Mouse (Mus musculus): ENCODE measurements at regions not wholly inside any gene's neighbourhood (a gene's known extent, or its start where the extent isn't known, plus 50 kb on each side); places are given as distances from the start of the nearest gene placed in this dataset.

DNA sequence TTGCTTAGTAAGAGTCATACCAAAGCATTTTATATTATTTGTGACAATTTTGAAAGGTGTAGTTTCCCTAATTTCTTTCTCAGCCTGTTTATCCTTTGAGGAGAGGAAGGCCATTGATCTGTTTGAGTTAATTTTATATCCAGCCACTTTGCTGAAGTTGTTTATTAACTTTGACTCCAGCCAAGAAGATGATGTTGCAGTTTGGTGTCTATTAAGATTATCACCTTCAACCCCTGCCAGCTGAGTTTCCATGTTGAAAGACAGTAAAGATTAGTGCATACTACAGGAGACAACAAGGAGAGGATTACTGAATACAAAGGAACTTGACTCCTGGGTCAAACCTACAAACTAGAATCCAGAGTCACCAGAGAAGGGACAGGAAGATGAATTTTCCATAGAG, 80.5 kb upstream of the 4933415F23Rik start:
- Histone ChIP-seq H3K4me1 (ENCODE audit: insufficient read depth, low read length) (no peaks in the 10 kb centered on the region), H3K4me3 (ENCODE audit: low read depth, low read length) (no peak overlapping the region), H3K9ac (replicated peaks; ENCODE audit: low read length, poor library complexity, severe bottlenecking) (no peak overlapping the region), H3K4me2 (ENCODE audit: low read depth, low read length, poor library complexity, severe bottlenecking) (no peak overlapping the region), H3K36me3 (ENCODE audit: insufficient read depth, low read length) (no peaks in the 10 kb centered on the region), H3K9me3 (ENCODE audit: low read length) (no peaks in the 10 kb centered on the region), H3K27me3 (ENCODE audit: insufficient read depth, low read length) (no peaks in the 10 kb centered on the region), H3K27ac (ENCODE audit: low read depth, low read length) (no peak overlapping the region)
- DNase-seq (ENCODE audit: low spot score) (no peak), ATAC-seq (ENCODE audit: low FRiP score) (no peak)
- TF ChIP-seq CTCF (IDR thresholded peaks at IDR 0.05): no peak

DNA sequence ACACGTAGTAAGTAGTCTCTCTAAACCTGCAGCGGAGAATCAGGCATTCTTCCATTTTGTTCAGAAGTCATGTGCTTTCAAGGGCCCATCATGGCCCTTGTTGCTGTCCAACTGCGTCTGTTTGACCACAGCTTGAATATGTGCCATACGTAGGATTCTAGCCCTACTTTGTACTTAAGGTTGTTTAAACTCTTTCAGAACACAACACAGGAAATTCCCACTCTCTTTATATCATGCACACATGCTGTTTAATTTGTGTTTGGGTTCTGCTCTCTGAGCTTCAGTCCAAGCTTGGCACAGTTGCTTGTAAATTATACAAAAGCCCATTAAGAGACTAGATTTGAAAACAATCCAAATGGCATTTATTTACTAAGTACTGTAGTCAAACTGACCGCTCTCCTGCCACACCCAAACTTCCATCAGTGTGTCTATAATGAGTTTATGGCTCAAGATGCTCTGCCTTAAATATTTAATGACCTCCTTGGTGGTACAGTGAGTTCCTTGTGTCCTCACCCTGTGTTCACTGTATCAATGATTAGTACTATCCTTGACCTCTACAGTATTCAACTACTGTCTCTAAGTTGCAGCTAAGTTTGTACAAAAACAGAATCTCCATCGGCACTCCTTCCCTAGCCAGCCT, 76.4 kb upstream of the 4933415F23Rik start:
- H3K27ac ChIP-seq (ENCODE audit: low read depth, low read length): no peak overlapping the region
- no peak for TF ChIP-seq CTCF (IDR thresholded peaks at IDR 0.05)
- 76% methylated on average over 6 of the region's 6 CpGs for WGBS
- H3K9me3 ChIP-seq (ENCODE audit: low read length): no peaks in the 10 kb centered on the region
- H3K9ac ChIP-seq (replicated peaks; ENCODE audit: low read length, poor library complexity, severe bottlenecking): no peak overlapping the region
- ATAC-seq (ENCODE audit: low FRiP score): no peak
- no peaks in the 10 kb centered on the region for H3K27me3 ChIP-seq (ENCODE audit: insufficient read depth, low read length)
- no peak for DNase-seq (ENCODE audit: low spot score)
- H3K36me3 ChIP-seq (ENCODE audit: insufficient read depth, low read length): no peaks in the 10 kb centered on the region
- no peaks in the 10 kb centered on the region for H3K4me1 ChIP-seq (ENCODE audit: insufficient read depth, low read length)
- no peak overlapping the region for H3K4me3 ChIP-seq (ENCODE audit: low read depth, low read length)
- H3K4me2 ChIP-seq (ENCODE audit: low read depth, low read length, poor library complexity, severe bottlenecking): no peak overlapping the region

DNA sequence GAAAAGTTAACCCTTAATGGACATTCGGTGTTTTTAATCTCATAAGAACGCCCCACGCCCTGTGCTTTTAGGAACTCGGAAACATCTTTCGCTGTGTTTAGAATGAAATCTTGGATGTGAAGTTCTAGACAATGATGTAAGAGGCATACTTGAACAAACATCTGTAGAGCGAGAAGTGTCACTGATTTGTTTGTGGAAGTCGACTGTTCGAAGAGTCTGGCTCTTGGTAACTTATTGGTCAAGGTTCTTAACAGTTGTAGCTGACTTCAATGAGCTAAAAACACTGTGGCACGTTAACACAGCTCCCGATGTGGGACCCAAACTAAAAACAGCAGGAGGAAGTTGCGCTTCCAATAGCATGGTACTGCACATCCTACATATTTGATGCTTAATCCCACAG, 72.0 kb upstream of the 4933415F23Rik start:
- H3K9ac ChIP-seq (replicated peaks; ENCODE audit: low read length, poor library complexity, severe bottlenecking): no peak overlapping the region
- no peak overlapping the region for H3K27ac ChIP-seq (ENCODE audit: low read depth, low read length)
- H3K36me3 ChIP-seq (ENCODE audit: insufficient read depth, low read length): no peaks in the 10 kb centered on the region
- H3K4me1 ChIP-seq (ENCODE audit: insufficient read depth, low read length): no peaks in the 10 kb centered on the region
- DNase-seq (ENCODE audit: low spot score) (no peak), ATAC-seq (ENCODE audit: low FRiP score) (no peak)
- H3K4me3 ChIP-seq (ENCODE audit: low read depth, low read length): no peak overlapping the region
- H3K9me3 ChIP-seq (ENCODE audit: low read length): no peaks in the 10 kb centered on the region
- WGBS: 88% methylated on average over 11 of the region's 11 CpGs
- no peaks in the 10 kb centered on the region for H3K27me3 ChIP-seq (ENCODE audit: insufficient read depth, low read length)
- no peak for TF ChIP-seq CTCF (IDR thresholded peaks at IDR 0.05)
- H3K4me2 ChIP-seq (ENCODE audit: low read depth, low read length, poor library complexity, severe bottlenecking): no peak overlapping the region

DNA sequence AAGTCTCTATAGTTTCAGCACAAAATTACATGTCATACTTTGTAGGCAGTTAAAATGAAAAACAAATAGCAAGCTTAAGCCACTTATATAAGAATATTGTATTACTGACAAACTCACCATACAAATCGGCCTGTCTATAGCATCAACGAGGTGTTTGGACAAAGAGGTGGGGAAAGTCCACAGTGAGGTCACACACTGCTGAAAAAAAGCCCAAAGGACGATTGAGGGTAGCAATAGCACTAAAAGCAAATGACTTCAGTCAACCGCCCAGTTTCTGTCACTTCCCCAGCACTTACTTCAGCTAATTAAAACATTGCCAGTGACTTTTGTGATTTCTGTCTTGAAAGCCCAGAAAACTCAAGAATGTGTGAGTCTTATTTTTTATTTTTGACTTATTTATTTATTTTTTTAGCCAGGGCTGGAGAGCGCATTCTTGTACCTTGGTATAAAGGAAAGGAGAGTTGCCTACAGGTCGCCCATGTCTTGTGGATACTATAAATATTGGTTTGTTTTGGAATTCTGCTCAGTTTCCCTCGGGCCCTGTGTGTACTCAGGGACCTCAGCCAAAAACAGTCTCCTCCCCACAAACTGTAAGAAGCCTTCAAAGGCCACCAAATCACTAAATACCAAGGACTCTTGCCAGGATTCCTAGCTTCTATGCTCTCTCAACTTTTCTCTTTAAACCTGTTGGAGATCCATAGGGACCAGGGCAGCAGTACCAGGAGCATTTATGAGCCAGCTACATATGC, 71.2 kb upstream of the 4933415F23Rik start:
- 68% methylated on average over 7 of the region's 7 CpGs for WGBS
- H3K4me3 ChIP-seq (ENCODE audit: low read depth, low read length): no peak overlapping the region

DNA sequence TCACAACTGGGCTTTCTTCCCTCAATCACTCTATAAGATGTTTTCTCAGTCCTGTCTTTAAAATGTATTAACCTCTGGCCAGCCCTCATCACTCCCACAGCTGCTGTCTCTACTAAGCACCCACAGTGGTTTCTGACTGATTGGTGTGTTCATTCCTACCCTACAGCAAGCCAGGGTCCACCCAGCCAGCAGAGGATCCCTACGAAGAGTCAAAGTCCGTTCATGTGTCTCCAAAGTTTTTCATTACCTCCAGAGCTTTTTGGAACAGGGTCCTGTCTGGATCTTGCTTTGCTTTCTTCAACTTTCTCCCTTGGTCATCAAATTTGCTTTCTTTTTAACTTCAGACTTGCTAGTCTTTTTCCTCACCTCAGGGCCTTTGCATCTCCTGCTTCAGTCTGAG, 69.3 kb upstream of the 4933415F23Rik start:
- Histone ChIP-seq H3K9ac (replicated peaks; ENCODE audit: low read length, poor library complexity, severe bottlenecking) (no peak overlapping the region), H3K4me2 (ENCODE audit: low read depth, low read length, poor library complexity, severe bottlenecking) (no peak overlapping the region), H3K4me3 (ENCODE audit: low read depth, low read length) (no peak overlapping the region), H3K27me3 (ENCODE audit: insufficient read depth, low read length) (no peaks in the 10 kb centered on the region), H3K27ac (ENCODE audit: low read depth, low read length) (no peak overlapping the region), H3K4me1 (ENCODE audit: insufficient read depth, low read length) (no peaks in the 10 kb centered on the region), H3K36me3 (ENCODE audit: insufficient read depth, low read length) (no peaks in the 10 kb centered on the region), H3K9me3 (ENCODE audit: low read length) (no peaks in the 10 kb centered on the region)
- TF ChIP-seq CTCF (IDR thresholded peaks at IDR 0.05): no peak
- WGBS: 100% methylated on average over 2 of the region's 2 CpGs
- ATAC-seq (ENCODE audit: low FRiP score) (no peak), DNase-seq (ENCODE audit: low spot score) (no peak)

More for the DNA sequence above, 71.2 kb upstream of the 4933415F23Rik start:
- H3K36me3 ChIP-seq (ENCODE audit: insufficient read depth, low read length): no peaks in the 10 kb centered on the region
- no peak overlapping the region for H3K4me2 ChIP-seq (ENCODE audit: low read depth, low read length, poor library complexity, severe bottlenecking)
- H3K27me3 ChIP-seq (ENCODE audit: insufficient read depth, low read length): no peaks in the 10 kb centered on the region
- no peaks in the 10 kb centered on the region for H3K9me3 ChIP-seq (ENCODE audit: low read length)
- no peak for TF ChIP-seq CTCF (IDR thresholded peaks at IDR 0.05)
- H3K27ac ChIP-seq (ENCODE audit: low read depth, low read length): no peak overlapping the region
- DNase-seq (ENCODE audit: low spot score): no peak
- no peak for ATAC-seq (ENCODE audit: low FRiP score)
- H3K9ac ChIP-seq (replicated peaks; ENCODE audit: low read length, poor library complexity, severe bottlenecking): no peak overlapping the region
- H3K4me1 ChIP-seq (ENCODE audit: insufficient read depth, low read length): no peaks in the 10 kb centered on the region

DNA sequence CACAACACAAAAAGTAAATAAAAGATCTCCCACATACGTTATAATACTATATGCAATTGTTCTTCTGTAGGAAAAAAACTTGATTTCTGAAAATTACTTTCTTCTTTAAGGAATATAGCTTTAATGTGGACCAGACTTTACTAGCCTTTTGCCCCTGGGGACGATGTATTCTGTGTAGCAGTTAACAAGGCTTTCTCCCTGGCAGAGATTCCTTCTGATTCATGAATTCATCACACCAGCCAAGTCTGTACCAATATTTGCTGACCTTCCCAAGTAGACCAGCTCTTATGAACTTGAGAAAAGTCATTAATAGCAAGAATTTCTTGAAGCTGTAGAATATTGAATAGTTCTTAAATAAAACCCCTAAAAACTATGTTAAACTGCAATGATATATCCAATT, 68.7 kb upstream of the 4933415F23Rik start:
- Histone ChIP-seq H3K27me3 (ENCODE audit: insufficient read depth, low read length) (no peaks in the 10 kb centered on the region), H3K4me1 (ENCODE audit: insufficient read depth, low read length) (no peaks in the 10 kb centered on the region), H3K27ac (ENCODE audit: low read depth, low read length) (no peak overlapping the region), H3K4me3 (ENCODE audit: low read depth, low read length) (no peak overlapping the region), H3K36me3 (ENCODE audit: insufficient read depth, low read length) (no peaks in the 10 kb centered on the region), H3K4me2 (ENCODE audit: low read depth, low read length, poor library complexity, severe bottlenecking) (no peak overlapping the region), H3K9ac (replicated peaks; ENCODE audit: low read length, poor library complexity, severe bottlenecking) (no peak overlapping the region), H3K9me3 (ENCODE audit: low read length) (no peaks in the 10 kb centered on the region)
- DNase-seq (ENCODE audit: low spot score): no peak
- no peak for ATAC-seq (ENCODE audit: low FRiP score)
- TF ChIP-seq CTCF (IDR thresholded peaks at IDR 0.05): no peak
- 75% methylated on average over 2 of the region's 2 CpGs for WGBS

Measured in midbrain, postnatal 0 days (tissue).